Mouse (Mus musculus) megakaryocyte, embryonic 14.5 days (primary cell): ENCODE data around the gene Gtf3c4.

ENCODE experiments used
- FLI1 ChIP-seq: IDR thresholded peaks from 2 replicates; pipeline ENCODE4 v1.6.1; 2012; ENCODE audit warnings: low read length, inconsistent platforms, mixed read lengths
- GATA1 ChIP-seq: IDR thresholded peaks from 3 replicates; pipeline ENCODE4 v1.6.1; 2012; ENCODE audit warnings: mixed read lengths, low read length, inconsistent platforms, borderline replicate concordance

GRCm38 (mm10) chr2:28796298-28796697 lies 43.9 kb downstream of the Gtf3c4 start:
- TF ChIP-seq GATA1 (no peak), FLI1 (no peak)
